Mouse (Mus musculus): ENCODE measurements around the gene Sp8. TPM values are rescaled to one million over a fixed set of nuclear protein-coding genes. Genes with fewer than 3 reads are reported as not detected.

Gene Sp8
- polyA plus RNA-seq, 1 experiment from 2014 or later: 4.4 TPM

DNA sequence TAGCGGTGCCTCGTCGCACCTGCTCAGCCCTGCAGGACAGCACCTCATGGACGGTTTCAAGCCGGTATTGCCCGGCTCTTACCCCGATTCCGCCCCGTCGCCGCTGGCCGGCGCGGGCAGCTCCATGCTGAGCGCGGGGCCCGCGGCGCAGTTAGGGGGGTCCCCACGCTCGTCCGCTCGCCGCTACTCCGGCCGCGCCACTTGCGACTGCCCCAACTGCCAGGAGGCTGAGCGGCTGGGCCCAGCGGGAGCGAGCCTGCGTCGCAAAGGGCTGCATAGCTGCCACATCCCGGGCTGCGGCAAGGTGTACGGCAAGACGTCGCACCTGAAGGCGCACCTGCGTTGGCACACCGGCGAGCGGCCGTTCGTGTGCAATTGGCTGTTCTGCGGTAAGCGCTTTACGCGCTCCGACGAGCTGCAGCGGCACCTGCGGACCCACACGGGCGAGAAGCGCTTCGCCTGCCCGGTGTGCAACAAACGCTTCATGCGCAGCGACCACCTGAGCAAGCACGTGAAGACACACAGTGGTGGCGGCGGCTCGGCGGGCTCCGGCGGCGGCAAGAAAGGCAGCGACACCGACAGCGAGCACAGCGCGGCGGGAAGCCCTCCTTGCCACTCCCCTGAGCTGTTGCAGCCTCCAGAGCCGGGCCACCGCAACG is 3.2 kb downstream of the Sp8 start:
- H3K4me1 ChIP-seq (replicated peaks): peaks cover 28% of the 10 kb centered on the region
- peak; percentile 26 for ATAC-seq (ENCODE audit: insufficient number of reproducible peaks, insufficient read depth, low FRiP score, low TSS enrichment, low read depth)
- H3K27ac ChIP-seq: 0 out of 2 replicates have a peak overlapping the region, but pooled peaks have one; percentile 12

DNA sequence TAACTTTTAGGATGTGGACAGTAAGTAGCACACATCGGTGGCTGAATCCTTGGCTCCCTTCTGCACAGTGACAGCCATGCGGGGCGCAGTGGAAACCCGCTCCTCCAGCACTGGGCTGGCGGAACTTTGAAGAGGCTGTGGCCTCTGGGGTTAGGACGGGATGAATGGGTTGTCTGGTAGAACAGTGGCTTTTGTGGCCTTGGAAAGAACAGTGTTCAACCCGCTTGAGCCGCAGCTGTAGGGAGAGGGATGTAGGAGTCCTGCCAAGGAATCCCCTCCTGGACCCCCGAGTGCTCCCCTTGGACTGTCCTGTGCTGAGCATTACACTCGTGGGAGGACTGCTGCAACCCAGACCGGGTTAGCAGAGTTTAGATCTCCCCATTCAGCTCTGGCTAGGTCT is 3.9 kb downstream of the Sp8 start:
- Histone ChIP-seq H3K27me3 (peaks cover 75% of the 10 kb centered on the region), H3K4me1 (replicated peaks) (peaks cover 32% of the 10 kb centered on the region), H3K9me3 (no peaks in the 10 kb centered on the region), H3K4me3 (replicated peaks) (peak overlapping the region; percentile 50), H3K4me2 (peak overlapping the region; percentile 78; the same call in 1 of the 2 replicates), H3K36me3 (no peaks in the 10 kb centered on the region), H3K9ac (replicated peaks) (no peak overlapping the region), H3K27ac (no peak overlapping the region)
- under 1% methylated on average over 11 of the region's 11 CpGs for WGBS
- no peak for ATAC-seq (ENCODE audit: insufficient number of reproducible peaks, insufficient read depth, low FRiP score, low TSS enrichment, low read depth)

More for the DNA sequence above, 3.2 kb downstream of the Sp8 start:
- no peaks in the 10 kb centered on the region for H3K9me3 ChIP-seq
- under 1% methylated on average over 78 of the region's 78 CpGs for WGBS
- no peaks in the 10 kb centered on the region for H3K36me3 ChIP-seq
- peaks cover 75% of the 10 kb centered on the region for H3K27me3 ChIP-seq
- H3K9ac ChIP-seq (replicated peaks): no peak overlapping the region; the same call in 1 of the 2 replicates
- H3K4me2 ChIP-seq: peak overlapping the region; percentile 78
- peak overlapping the region; percentile 50 for H3K4me3 ChIP-seq (replicated peaks)

DNA sequence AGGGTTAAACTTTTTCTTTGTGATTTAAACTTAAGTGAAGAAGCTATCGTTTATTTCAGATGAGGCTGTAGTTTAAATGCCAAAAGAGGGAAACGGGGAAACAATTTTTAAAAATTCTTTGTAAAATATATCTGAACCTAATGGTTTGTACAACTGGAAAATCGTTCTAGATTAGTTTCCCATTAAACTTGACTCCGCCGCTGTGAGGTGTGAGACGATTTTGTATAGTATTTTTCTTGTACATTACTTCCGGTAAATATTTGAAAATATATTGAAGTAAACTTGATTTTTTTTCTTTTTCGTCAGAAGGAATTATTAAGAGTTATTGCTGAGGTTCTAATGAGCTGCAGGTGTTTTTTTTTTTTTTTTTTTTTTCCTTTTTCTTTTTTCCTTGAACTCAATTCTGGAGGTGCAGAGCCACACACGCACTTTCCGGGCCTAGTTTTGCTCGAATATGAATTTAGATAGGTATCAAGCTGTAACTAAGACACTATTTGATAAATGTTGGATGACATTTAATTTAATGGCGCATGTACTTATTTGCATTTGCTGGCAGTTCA is 4.8 kb downstream of the Sp8 start:
- H3K9ac ChIP-seq (replicated peaks): no peak overlapping the region
- no peak overlapping the region for H3K4me3 ChIP-seq (replicated peaks)
- H3K27ac ChIP-seq: no peak overlapping the region
- H3K4me2 ChIP-seq: no peak overlapping the region
- H3K9me3 ChIP-seq: no peaks in the 10 kb centered on the region
- ATAC-seq (ENCODE audit: insufficient number of reproducible peaks, insufficient read depth, low FRiP score, low TSS enrichment, low read depth): no peak
- 18% methylated on average over 12 of the region's 12 CpGs for WGBS
- H3K27me3 ChIP-seq: peaks cover 72% of the 10 kb centered on the region
- no peaks in the 10 kb centered on the region for H3K36me3 ChIP-seq
- peaks cover 33% of the 10 kb centered on the region for H3K4me1 ChIP-seq (replicated peaks)

- WGBS: 2% methylated on average over 3 of the region's 3 CpGs
- peaks cover 23% of the 10 kb centered on the region for H3K4me1 ChIP-seq (replicated peaks)
- H3K4me2 ChIP-seq: no peak overlapping the region
- no peak overlapping the region for H3K27ac ChIP-seq
- H3K36me3 ChIP-seq: no peaks in the 10 kb centered on the region
- no peak overlapping the region for H3K4me3 ChIP-seq (replicated peaks)
- ATAC-seq (ENCODE audit: insufficient number of reproducible peaks, insufficient read depth, low FRiP score, low TSS enrichment, low read depth): no peak
- H3K27me3 ChIP-seq: peaks cover 56% of the 10 kb centered on the region
- no peaks in the 10 kb centered on the region for H3K9me3 ChIP-seq
- no peak overlapping the region for H3K9ac ChIP-seq (replicated peaks)
Measured at GRCm38 (mm10) chr12:118853331-118853730, 7.2 kb downstream of the Sp8 start.

DNA sequence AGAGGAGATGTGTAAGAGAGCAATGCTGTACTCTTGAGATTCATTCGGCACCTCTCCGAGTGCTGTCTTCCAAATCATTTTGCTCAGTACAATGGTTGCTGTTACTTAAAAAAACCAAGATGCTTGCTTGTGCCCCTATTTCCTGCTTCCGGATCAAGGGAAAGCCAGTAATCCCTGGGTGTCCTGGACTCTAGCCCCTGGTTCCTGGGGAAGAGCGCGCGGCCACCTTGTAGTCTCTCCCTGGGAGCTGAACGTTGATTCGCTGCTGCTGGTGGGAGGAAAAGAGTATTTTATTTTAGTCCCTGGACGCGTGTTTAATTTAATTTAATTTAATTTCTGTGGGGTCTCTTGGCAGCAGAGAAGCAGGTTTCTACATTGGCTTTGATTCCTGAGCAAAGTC is 8.3 kb downstream of the Sp8 start:
- peak overlapping the region; percentile 67 for H3K4me2 ChIP-seq
- WGBS: 2% methylated on average over 10 of the region's 10 CpGs
- no peaks in the 10 kb centered on the region for H3K9me3 ChIP-seq
- H3K27me3 ChIP-seq: peaks cover 46% of the 10 kb centered on the region
- peak overlapping the region; percentile 51 for H3K4me3 ChIP-seq (replicated peaks)
- ATAC-seq (ENCODE audit: insufficient number of reproducible peaks, insufficient read depth, low FRiP score, low TSS enrichment, low read depth): no peak
- H3K36me3 ChIP-seq: no peaks in the 10 kb centered on the region
- H3K9ac ChIP-seq (replicated peaks): peak overlapping the region; percentile 53; the same call in 1 of the 2 replicates
- H3K4me1 ChIP-seq (replicated peaks): peaks cover 13% of the 10 kb centered on the region
- no peak overlapping the region for H3K27ac ChIP-seq

- H3K4me3 ChIP-seq (replicated peaks): peak overlapping the region; percentile 51
- H3K4me1 ChIP-seq (replicated peaks): peaks cover 10% of the 10 kb centered on the region; the same call in 1 of the 2 replicates
- H3K36me3 ChIP-seq: no peaks in the 10 kb centered on the region
- H3K9ac ChIP-seq (replicated peaks): peak overlapping the region; percentile 53
- H3K4me2 ChIP-seq: peak overlapping the region; percentile 67
- WGBS: 0% methylated on average over 34 of the region's 34 CpGs
- peak; percentile 98 for ATAC-seq (ENCODE audit: insufficient number of reproducible peaks, insufficient read depth, low FRiP score, low TSS enrichment, low read depth)
- H3K9me3 ChIP-seq: no peaks in the 10 kb centered on the region
- H3K27me3 ChIP-seq: peaks cover 40% of the 10 kb centered on the region
- no peak overlapping the region for H3K27ac ChIP-seq
Measured at GRCm38 (mm10) chr12:118854831-118855453, 8.8 kb downstream of the Sp8 start.

DNA sequence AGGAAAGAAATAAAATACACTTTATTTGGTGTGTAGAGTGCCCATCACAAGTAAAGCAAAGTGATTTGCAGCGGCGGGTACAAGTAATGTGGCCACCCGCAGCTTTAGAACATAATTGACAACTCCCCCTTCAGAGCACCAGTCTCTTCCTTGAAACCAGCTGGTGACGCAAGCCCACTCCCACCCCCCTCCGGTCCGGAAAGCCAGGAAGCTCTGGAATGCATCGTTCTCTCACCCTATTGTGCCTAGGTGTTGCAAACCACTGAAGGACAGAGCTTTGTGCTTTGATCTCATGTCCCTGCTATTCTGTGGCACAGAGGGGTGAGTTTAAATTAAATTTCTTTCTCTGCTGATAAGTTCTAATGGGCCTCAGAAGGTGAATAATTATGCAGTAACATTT is 10.0 kb downstream of the Sp8 start:
- Histone ChIP-seq H3K4me1 (replicated peaks) (peaks cover 10% of the 10 kb centered on the region; the same call in 1 of the 2 replicates), H3K36me3 (no peaks in the 10 kb centered on the region), H3K27me3 (peaks cover 34% of the 10 kb centered on the region), H3K9ac (replicated peaks) (no peak overlapping the region), H3K27ac (no peak overlapping the region), H3K4me2 (no peak overlapping the region), H3K9me3 (no peaks in the 10 kb centered on the region), H3K4me3 (replicated peaks) (no peak overlapping the region)
- 1% methylated on average over 7 of the region's 7 CpGs for WGBS
- ATAC-seq (ENCODE audit: insufficient number of reproducible peaks, insufficient read depth, low FRiP score, low TSS enrichment, low read depth): no peak

- H3K9ac ChIP-seq (replicated peaks): no peak overlapping the region
- no peak overlapping the region for H3K4me2 ChIP-seq
- H3K36me3 ChIP-seq: no peaks in the 10 kb centered on the region
- no peaks in the 10 kb centered on the region for H3K27me3 ChIP-seq
- WGBS: 75% methylated on average over 8 of the region's 8 CpGs
- no peak for ATAC-seq (ENCODE audit: insufficient number of reproducible peaks, insufficient read depth, low FRiP score, low TSS enrichment, low read depth)
- H3K4me1 ChIP-seq (replicated peaks): no peaks in the 10 kb centered on the region
- no peaks in the 10 kb centered on the region for H3K9me3 ChIP-seq
- no peak overlapping the region for H3K4me3 ChIP-seq (replicated peaks)
- H3K27ac ChIP-seq: no peak overlapping the region
Measured at GRCm38 (mm10) chr12:118872673-118873072, 26.5 kb downstream of the Sp8 start.

DNA sequence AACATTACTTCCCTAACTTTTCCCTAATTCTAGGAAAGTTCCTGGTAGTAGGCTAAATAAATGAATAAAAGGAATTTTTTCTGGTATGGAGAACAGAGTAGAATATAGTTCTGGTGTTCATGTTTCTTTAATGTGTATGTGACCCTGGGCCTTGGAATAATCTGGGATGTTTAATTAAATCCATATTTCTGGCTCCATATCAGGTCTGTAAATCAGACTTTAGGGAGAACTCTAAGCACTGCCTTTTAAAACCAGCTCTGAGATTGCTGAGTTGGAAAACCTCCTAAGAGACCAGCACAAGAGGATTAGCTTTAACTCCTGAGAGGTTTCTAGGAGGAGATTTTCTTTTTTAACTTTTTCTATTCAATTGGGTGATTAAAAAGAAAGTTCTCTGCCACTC is 36.7 kb downstream of the Sp8 start:
- ATAC-seq (ENCODE audit: insufficient number of reproducible peaks, insufficient read depth, low FRiP score, low TSS enrichment, low read depth): no peak
- Histone ChIP-seq H3K4me3 (replicated peaks) (no peak overlapping the region), H3K4me2 (no peak overlapping the region), H3K36me3 (no peaks in the 10 kb centered on the region), H3K4me1 (replicated peaks) (no peaks in the 10 kb centered on the region), H3K9me3 (no peaks in the 10 kb centered on the region), H3K27me3 (no peaks in the 10 kb centered on the region), H3K9ac (replicated peaks) (no peak overlapping the region), H3K27ac (no peak overlapping the region)

DNA sequence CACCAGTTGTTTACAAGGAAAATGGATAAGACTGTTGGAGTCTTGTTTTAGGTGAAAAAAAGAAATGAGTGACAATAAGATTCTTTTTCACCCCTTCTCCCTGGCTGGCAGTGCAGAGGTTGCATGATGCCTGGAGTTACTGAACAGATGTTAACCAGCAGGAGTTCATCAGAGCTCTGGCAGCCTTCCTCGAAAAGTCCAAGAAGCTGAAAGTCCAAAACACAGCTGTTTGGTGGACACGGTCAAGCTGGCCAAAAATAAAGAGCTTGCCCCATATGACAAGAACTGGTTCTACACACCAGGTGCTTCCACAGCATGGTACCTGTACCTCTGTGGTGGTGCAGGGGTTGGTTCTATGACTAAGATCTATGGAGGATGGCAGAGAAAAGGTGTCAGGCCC is 41.8 kb downstream of the Sp8 start:
- Histone ChIP-seq H3K4me2 (no peak overlapping the region), H3K36me3 (no peaks in the 10 kb centered on the region), H3K27ac (no peak overlapping the region), H3K27me3 (no peaks in the 10 kb centered on the region), H3K4me3 (replicated peaks) (no peak overlapping the region), H3K9me3 (no peaks in the 10 kb centered on the region), H3K4me1 (replicated peaks) (no peaks in the 10 kb centered on the region), H3K9ac (replicated peaks) (no peak overlapping the region)
- no peak for ATAC-seq (ENCODE audit: insufficient number of reproducible peaks, insufficient read depth, low FRiP score, low TSS enrichment, low read depth)
- 50% methylated on average over 2 of the region's 2 CpGs for WGBS
